Mouse (Mus musculus) midbrain, embryonic 10.5 days (tissue): ENCODE results near the gene Acoxl. TPM values are rescaled to one million over a fixed set of nuclear protein-coding genes. Genes with fewer than 3 reads are reported as not detected.

Experiments
- DNase-seq: peaks from one replicate; pipeline ENCODE4 v3.0.0-alpha.2; 2017; ENCODE audit warnings: low spot score
- H3K27ac ChIP-seq: fragments of 300-500 bp; sonication (generic); replicated peaks from 2 replicates; pipeline ENCODE4 v1.5.1; 2016; ENCODE audit warnings: mild to moderate bottlenecking
- H3K27me3 ChIP-seq: fragments of 300-500 bp; sonication (generic); 2 replicates; pipeline ENCODE4 v1.6.1; 2016; ENCODE audit warnings: low read depth, mild to moderate bottlenecking; ENCODE audit not compliant: poor library complexity, severe bottlenecking
- H3K36me3 ChIP-seq: fragments of 300-500 bp; sonication (generic); 2 replicates; pipeline ENCODE4 v1.6.1; 2016; ENCODE audit warnings: mild to moderate bottlenecking, moderate library complexity
- H3K4me1 ChIP-seq: fragments of 300-500 bp; sonication (generic); 2 replicates; pipeline ENCODE4 v1.6.1; 2016
- H3K4me3 ChIP-seq: fragments of 300-500 bp; sonication (generic); 2 replicates; pipeline ENCODE4 v1.5.1; 2016; ENCODE audit warnings: mild to moderate bottlenecking, moderate library complexity
- H3K9me3 ChIP-seq: fragments of 300-500 bp; sonication (generic); replicated peaks from 2 replicates; pipeline ENCODE4 v1.6.1; 2016; ENCODE audit warnings: mild to moderate bottlenecking
- WGBS: fragments of 180-500 bp; shearing (Covaris S2); methylation state at CpG from one replicate; pipeline ENCODE4 v1.1.7; 2016; 5-methylcytosine and 5-hydroxymethylcytosine counted together
- polyA plus RNA-seq: library from polyadenylated mRNA; unstranded; fragments of >200 nt; fragmentation: Nextera tagmentation; extraction: Ambion mirVana; gene quantifications from 2 replicates; pipeline ENCODE4 v1.2.1, GENCODE M21; 2016

The Acoxl gene
- polyA plus RNA-seq, 1 experiment from 2014 or later = 0.05 TPM

DNA sequence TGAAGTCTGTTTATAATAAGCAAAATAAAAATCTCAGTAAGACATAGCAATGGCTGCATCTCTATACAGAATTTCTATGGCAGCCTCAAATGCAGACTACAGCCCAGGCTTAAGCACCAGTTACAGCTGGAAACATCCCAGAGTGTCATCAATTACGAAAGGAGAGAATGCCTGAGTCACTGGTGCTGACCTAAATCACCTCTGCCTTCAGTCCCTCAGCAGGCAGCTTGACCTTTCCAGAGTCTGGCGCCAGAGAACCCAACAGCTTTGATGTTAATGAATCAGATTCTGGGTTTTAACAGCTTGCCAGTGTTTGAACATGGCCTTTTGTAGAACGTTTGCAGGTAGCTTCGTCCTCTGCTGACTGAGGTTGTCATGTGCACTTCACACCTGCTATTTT is 193.4 kb downstream of the Acoxl start:
- Histone ChIP-seq H3K9me3 (no peaks in the 10 kb centered on the region), H3K36me3 (no peaks in the 10 kb centered on the region), H3K27me3 (no peaks in the 10 kb centered on the region), H3K4me3 (no peak overlapping the region), H3K27ac (no peak overlapping the region), H3K4me1 (peaks cover 18% of the 10 kb centered on the region)
- 17% methylated on average over 4 of the region's 4 CpGs for WGBS
- peak; percentile 29 for DNase-seq

DNA sequence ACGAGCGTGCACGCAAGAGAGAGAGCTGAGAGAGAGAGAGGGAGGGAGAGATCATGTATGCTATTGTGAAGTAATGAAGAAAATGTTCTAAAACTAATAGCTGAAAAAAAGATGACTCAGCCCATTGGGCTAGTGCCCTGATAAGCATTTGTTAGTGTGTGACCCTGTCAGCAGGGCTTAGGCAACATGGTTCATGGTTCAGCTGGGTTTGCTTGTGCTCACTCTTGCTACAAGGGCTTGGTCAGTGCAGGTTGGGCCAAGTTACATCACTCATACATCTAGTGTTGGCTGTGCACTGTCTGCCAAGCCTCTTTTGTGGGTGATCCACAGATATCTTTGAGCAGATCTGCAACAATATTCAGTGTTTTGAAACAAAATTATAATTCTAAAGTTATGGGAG is 194.8 kb downstream of the Acoxl start:
- Histone ChIP-seq H3K27me3 (no peaks in the 10 kb centered on the region), H3K36me3 (no peaks in the 10 kb centered on the region), H3K27ac (no peak overlapping the region), H3K4me3 (no peak overlapping the region), H3K9me3 (no peaks in the 10 kb centered on the region), H3K4me1 (peaks cover 18% of the 10 kb centered on the region)
- DNase-seq = no peak
- WGBS = 92% methylated on average over 3 of the region's 3 CpGs

DNA sequence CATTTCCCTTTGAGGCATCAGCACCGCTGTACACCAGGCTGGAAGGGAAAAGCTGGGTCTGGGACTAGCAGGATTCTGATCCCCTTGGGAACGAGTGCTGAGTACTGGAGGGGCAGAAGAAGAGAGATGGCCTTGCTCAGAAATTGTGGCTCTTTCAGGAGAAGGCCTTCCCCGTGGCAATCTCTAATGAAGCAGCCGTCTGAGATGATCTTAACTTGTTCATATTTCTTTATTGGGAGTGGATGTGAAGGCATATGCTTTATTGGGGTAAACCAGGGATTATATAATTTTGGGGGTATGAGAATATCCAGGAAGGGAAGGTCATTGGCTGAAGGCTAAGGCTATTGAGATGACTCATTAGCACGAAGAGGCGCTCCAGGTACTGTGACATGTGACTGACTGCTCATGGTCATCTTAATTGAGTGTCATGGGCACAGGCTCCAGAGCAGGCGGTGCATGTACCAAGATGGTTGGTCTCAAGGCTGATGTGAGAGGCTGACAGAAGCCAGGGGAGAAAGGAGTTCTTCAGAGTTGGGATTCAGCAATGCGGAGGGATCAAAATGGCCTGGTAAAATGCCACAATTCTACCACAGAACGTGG is 195.5 kb downstream of the Acoxl start:
- 92% methylated on average over 9 of the region's 9 CpGs for WGBS
- Histone ChIP-seq H3K4me1 (peaks cover 18% of the 10 kb centered on the region), H3K27me3 (no peaks in the 10 kb centered on the region), H3K27ac (no peak overlapping the region), H3K36me3 (no peaks in the 10 kb centered on the region), H3K4me3 (no peak overlapping the region), H3K9me3 (no peaks in the 10 kb centered on the region; the same call in 1 of the 2 replicates)
- DNase-seq = no peak

DNA sequence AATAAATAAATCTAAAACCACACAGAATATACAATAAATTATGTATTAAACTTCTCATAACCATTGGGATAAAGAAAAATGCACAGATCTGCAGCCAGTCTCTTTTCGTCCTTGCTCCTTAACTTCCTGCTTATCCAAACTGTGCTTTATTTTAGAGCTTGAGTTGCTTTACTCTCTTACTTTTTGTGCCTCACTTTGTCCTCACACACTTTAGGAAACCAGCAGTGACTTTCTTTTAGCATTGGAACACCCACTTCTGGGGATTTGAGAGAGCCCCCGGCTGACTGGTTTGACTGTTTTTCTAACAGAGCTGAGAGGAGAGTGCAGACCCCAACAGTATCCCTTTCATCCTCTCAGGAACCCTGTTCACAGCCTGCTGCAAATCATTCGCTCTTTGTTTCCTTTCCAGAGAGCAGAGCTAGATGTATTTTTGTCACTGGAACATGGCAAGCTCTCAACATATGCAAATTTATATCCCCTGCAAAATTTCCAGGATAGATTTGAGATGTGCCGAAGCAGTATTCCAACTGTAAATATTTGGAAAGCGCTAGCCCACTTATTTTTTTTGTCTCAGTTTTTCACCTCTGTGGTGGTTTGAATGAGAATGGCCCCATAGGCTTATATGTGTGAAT is 199.7 kb downstream of the Acoxl start:
- DNase-seq = no peak
- no peaks in the 10 kb centered on the region for H3K36me3 ChIP-seq
- no peaks in the 10 kb centered on the region for H3K27me3 ChIP-seq
- no peaks in the 10 kb centered on the region for H3K4me1 ChIP-seq
- 84% methylated on average over 5 of the region's 5 CpGs for WGBS
- no peak overlapping the region for H3K27ac ChIP-seq
- no peak overlapping the region for H3K4me3 ChIP-seq
- no peaks in the 10 kb centered on the region; the same call in 1 of the 2 replicates for H3K9me3 ChIP-seq

DNA sequence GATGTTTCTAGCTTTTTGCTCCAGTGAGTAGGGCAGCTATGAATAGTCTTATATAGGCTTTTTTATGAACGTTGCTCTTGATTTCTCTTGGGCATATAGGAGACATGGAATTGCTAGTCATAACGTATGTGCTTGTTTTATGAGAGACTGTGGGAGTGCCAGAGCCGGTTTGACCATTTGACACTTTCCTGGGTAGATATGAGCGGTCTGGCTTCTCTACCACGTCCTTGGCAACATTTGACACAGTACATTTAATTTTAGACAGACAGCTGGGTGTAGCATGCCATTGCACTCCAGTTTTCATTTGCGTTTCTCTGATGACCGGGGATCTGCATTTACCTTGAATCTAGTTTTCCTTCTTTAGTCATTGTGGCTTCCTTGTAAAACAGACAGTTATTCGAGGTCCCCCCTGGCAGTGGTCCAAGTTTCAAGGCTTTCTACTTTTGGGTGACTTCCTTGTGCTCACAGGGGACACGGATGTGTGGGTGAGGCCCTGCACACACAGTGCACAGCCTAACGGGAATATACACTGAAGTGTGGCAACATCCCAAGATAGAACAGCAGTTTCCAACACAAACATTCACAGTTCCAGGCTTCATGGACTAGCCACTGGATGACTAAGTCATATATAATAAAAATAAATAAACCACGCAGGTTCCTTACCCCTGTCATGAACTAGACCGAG is 202.5 kb downstream of the Acoxl start:
- no peaks in the 10 kb centered on the region for H3K36me3 ChIP-seq
- no peaks in the 10 kb centered on the region for H3K27me3 ChIP-seq
- H3K9me3 ChIP-seq = no peaks in the 10 kb centered on the region; the same call in 1 of the 2 replicates
- no peak overlapping the region for H3K4me3 ChIP-seq
- DNase-seq = no peak
- H3K27ac ChIP-seq = no peak overlapping the region
- no peaks in the 10 kb centered on the region for H3K4me1 ChIP-seq
- WGBS = 87% methylated on average over 12 of the region's 12 CpGs

DNA sequence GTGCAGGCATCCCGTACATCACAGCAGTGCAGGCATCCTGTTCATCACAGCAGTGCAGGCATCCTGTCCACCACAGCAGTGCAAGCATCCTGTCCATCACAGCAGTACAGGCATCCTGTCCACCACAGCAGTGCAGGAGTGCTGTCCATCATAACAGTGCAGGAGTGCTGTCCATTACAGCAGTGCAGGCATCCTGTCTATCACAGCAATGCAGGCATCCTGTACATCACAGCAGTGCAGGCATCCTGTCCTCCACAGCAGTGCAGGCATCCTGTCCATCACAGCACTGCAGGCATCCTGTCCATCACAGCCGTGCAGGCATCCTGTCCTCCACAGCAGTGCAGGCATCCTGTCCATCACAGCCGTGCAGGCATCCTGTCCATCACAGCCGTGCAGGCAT is 207.8 kb downstream of the Acoxl start:
- Histone ChIP-seq H3K27me3 (no peaks in the 10 kb centered on the region), H3K27ac (no peak overlapping the region), H3K4me3 (no peak overlapping the region), H3K36me3 (no peaks in the 10 kb centered on the region), H3K4me1 (peaks cover 5% of the 10 kb centered on the region; the same call in 1 of the 2 replicates), H3K9me3 (no peaks in the 10 kb centered on the region)
- DNase-seq = no peak
- 75% methylated on average over 4 of the region's 4 CpGs for WGBS

DNA sequence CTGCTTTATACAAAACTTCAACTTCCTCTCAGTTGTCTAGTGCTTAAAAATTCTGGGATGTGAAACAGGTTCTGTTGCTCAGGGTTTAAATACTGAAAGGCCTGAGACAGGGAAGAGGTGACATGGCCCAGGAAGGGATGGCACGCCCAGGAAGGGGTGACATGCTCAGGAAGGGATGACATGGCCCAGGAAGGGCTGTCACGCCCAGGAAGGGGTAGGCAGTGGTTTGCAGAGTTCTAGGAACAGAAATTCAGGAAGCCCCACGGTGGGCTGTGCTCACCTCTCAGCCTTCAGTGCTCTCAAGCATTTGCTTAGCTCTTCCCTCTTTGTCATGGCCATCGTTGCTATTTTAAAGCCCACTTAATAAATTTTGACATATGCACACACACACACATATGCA is 216.2 kb downstream of the Acoxl start:
- Histone ChIP-seq H3K27me3 (no peaks in the 10 kb centered on the region), H3K9me3 (no peaks in the 10 kb centered on the region), H3K4me1 (no peaks in the 10 kb centered on the region), H3K36me3 (no peaks in the 10 kb centered on the region), H3K4me3 (no peak overlapping the region), H3K27ac (no peak overlapping the region)
- no peak for DNase-seq
- 86% methylated on average over 4 of the region's 4 CpGs for WGBS

DNA sequence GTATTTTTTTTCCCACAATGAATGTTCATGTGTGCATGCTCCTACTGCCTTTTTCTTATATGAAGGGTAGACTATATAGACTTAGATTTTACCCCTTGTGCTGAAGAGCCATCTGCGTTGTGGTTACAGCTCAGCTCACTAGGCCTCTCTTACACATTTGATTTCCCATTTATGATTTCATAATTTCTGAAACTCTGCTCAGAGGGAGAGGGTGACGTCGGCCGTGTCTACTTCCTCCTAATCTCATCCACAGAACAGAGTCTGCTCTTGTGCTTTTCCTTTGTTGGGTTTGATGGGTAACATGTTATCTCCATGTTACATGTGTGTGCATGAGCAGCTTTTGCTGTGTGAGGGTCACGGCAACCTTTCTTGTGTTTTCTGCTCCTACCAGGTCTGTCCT is 219.2 kb downstream of the Acoxl start:
- Histone ChIP-seq H3K27me3 (no peaks in the 10 kb centered on the region), H3K4me1 (peaks cover 14% of the 10 kb centered on the region), H3K27ac (no peak overlapping the region), H3K36me3 (no peaks in the 10 kb centered on the region), H3K4me3 (no peak overlapping the region), H3K9me3 (no peaks in the 10 kb centered on the region)
- DNase-seq = no peak
- WGBS = 92% methylated on average over 5 of the region's 5 CpGs

DNA sequence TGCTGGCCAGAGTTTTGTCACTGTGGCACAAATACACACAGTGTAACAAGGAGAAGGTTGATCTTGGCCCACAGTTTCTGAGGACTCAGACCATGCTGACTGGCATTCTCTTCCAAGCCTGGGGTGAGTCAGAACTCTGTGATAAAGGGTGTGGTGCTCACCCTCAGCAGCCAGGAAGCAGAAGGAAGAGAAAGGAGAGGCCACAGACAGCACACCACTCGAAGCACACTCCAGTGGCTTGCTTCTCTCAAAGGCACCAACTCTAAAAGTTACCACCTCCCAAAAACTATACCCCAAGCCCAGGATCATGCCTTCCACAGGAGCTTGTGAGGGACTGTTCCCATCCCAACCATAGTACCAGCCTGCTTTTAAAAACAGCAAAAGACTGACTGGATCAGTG is 220.0 kb downstream of the Acoxl start:
- 88% methylated on average over 1 of the region's 1 CpGs for WGBS
- no peak for DNase-seq
- Histone ChIP-seq H3K4me3 (no peak overlapping the region), H3K36me3 (no peaks in the 10 kb centered on the region), H3K9me3 (no peaks in the 10 kb centered on the region), H3K4me1 (peaks cover 14% of the 10 kb centered on the region), H3K27me3 (no peaks in the 10 kb centered on the region), H3K27ac (no peak overlapping the region)

DNA sequence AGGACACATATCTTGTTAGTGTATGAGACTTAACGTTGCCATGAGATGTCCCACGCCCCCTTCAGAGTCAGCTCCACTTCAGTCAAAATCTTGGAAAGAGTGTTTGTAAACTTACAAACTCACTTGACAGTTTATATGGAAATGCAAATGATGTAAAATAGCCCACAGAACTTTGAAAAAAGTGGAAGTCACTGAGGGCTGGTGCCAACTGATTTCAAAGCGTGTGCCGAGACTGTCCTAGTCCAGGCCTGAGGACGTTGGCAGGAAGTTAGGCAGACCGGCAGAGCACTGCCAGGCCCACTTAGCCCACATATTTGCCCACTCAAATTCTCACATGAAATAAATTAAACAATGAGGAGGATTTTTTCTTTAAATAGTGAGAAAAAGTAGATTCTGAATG is 221.5 kb downstream of the Acoxl start:
- 78% methylated on average over 6 of the region's 6 CpGs for WGBS
- no peaks in the 10 kb centered on the region for H3K9me3 ChIP-seq
- no peaks in the 10 kb centered on the region for H3K36me3 ChIP-seq
- DNase-seq = no peak
- peaks cover 14% of the 10 kb centered on the region for H3K4me1 ChIP-seq
- H3K27me3 ChIP-seq = no peaks in the 10 kb centered on the region
- no peak overlapping the region for H3K4me3 ChIP-seq
- H3K27ac ChIP-seq = no peak overlapping the region

DNA sequence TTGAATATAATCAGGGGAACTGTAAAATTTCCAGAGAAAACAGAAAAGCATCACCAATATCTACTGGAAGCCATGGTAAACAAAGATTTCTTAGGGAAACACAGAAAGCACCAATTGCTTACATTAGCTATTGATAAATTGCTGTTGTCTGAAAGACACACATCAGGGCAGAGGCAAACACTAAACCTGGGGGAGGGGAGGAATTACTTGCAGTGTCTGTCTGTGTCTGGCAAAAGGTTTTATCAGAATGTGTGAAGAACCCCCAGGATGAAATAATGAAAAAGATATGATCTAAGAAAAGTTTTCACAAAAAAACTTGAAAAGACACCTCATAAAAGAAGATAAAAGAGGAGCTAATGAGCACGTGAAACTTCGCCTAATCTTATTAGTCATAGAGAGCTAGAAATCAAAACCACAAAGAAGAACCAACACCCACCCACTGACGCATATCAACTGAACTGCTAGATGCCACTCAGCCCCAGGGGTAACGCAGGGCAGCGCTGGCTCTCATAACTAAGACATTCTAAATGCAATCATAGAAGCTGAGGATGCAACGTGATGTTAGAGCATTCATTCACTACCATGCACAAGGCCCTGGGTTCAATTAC is 222.1 kb downstream of the Acoxl start:
- Histone ChIP-seq H3K27me3 (no peaks in the 10 kb centered on the region), H3K27ac (no peak overlapping the region), H3K9me3 (no peaks in the 10 kb centered on the region), H3K36me3 (no peaks in the 10 kb centered on the region), H3K4me3 (no peak overlapping the region), H3K4me1 (peaks cover 14% of the 10 kb centered on the region)
- DNase-seq = no peak
- WGBS = 34% methylated on average over 6 of the region's 6 CpGs

DNA sequence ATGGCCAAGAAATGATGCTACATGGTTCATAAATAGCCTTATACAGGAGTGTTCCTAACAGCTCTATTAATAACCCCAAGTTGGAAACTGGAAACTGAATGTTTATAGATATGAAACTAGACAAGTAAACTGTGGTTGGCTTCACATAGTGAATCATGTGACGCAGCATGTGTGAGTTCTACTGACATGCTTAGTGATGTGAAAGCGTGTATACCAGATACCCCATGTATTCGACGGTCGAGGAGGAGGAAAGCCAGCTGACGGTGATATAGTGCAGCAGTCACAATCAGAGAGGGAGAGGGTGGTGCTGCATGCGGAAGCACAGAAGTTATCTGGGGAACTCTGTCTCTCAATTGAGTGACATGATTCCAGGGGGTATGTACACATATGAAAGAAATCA is 222.8 kb downstream of the Acoxl start:
- no peaks in the 10 kb centered on the region for H3K27me3 ChIP-seq
- no peaks in the 10 kb centered on the region for H3K9me3 ChIP-seq
- peaks cover 14% of the 10 kb centered on the region for H3K4me1 ChIP-seq
- WGBS = 92% methylated on average over 7 of the region's 7 CpGs
- no peak overlapping the region for H3K27ac ChIP-seq
- H3K36me3 ChIP-seq = no peaks in the 10 kb centered on the region
- no peak for DNase-seq
- H3K4me3 ChIP-seq = no peak overlapping the region

DNA sequence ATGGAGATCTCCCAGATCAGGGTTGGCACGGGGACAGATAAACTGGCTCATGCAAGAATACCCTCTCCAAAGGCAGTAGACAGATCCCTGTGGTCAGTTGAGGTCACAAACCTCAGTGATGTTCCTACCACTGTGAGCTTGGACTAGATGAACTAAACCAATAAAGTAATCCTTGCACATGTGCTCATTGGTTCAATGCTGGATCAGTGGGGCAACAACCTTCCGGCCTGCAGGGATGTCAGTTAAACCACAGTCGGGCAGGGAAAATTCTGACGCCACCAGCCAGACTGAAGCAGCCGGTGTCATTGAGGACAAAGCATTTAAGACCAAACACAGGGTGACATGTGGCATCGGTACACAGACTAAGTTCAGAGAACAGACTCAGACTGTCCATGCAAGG is 224.1 kb downstream of the Acoxl start:
- Histone ChIP-seq H3K9me3 (no peaks in the 10 kb centered on the region), H3K4me1 (peaks cover 14% of the 10 kb centered on the region), H3K36me3 (no peaks in the 10 kb centered on the region), H3K27me3 (no peaks in the 10 kb centered on the region), H3K4me3 (no peak overlapping the region), H3K27ac (no peak overlapping the region)
- DNase-seq = no peak
- 91% methylated on average over 6 of the region's 6 CpGs for WGBS
